Mouse (Mus musculus): ENCODE results near the gene Spg20. TPM values are rescaled to one million over a fixed set of nuclear protein-coding genes. Genes with fewer than 3 reads are reported as not detected.

Gene Spg20
- total RNA-seq, 2 experiments from 2014 or later, result 40.3 to 40.9 TPM

DNA sequence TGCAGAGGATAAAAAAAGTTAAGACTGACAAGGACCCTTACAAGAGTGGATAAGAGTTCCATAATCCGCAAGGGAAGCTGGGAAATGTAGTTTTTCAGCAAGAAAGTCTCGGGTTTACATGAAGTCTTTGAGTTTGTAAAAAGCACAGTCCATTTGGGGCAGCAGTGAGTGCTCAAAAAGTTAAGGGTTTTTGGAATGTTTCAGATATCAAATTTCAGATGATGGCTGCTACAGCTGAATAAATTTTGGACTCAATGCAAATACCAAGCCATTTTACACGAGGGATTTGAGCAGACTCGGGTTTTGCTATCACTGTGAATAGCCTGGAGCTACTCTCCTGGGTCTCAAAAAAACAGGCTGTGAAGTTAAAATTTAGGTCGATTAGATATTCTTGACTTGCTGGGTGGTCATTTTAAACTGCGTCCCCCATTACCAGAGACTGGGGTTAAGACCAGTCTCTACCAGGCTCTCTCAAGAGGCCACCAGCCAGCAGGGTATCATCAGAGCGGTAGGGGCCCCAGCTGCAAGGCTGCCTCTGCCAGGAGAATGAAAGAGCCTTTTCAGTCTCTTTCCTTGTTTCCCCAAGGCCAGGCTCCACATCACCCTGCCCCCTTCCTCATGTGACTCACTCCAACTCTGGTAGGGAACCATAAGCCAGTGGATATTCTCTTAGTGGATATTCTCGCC, 15.8 kb upstream of the Spg20 start:
- DNase-seq, result no peak

DNA sequence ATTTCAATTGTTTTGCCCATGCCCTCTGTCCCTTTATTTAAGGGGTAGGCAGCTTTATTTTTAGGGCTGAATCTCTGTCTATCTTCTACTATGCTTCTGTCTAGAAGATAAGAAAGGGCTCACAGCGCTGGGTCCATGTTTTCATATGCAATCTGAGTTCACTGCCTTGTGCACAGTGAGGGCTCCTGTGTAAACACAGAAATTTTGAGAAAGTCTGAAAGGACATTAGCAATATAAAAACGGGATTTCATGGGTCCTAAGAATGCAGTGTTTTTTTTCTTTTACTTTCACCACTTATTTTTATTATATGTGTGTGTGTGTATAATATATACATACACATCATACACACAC, 15.3 kb upstream of the Spg20 start:
- intact Hi-C loops (cut with DNase I), result no loop called here
- DNase-seq, result no peak

More for the DNA sequence above, 15.8 kb upstream of the Spg20 start:
- intact Hi-C loops (cut with DNase I), result no loop called here

GRCm38 (mm10) chr3:55097186-55097585, 14.7 kb upstream of the Spg20 start:
- intact Hi-C loops (cut with DNase I), result no loop called here
- no peak for DNase-seq

- intact Hi-C loops (cut with DNase I), result no loop called here
- no peak for DNase-seq
These were observed 13.9 kb upstream of the Spg20 start for GRCm38 (mm10) chr3:55098014-55098413.

DNA sequence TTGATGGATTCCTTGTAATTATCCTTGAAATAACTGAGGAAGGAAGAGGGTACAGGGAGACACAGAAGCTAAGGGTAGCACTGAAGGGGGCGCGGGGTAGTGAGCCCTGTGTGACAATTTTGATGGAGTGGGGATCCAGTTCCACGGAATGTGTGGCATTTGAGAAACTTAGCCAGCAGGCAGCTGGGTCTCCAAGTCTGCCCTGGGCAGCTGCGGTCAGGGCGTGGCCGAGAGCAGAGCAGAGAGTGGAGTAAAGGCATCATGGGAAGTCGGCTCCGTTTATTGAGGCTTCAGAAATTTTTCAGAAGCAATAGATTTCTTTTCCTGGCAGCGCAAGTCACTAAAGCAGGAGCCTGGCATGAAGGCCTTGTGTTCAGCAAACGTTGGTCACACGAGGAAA, 12.9 kb upstream of the Spg20 start:
- DNase-seq, result no peak
- intact Hi-C loops (cut with DNase I), result no loop called here

- no peak for DNase-seq
These were observed 10.8 kb upstream of the Spg20 start for GRCm38 (mm10) chr3:55101092-55101491.

DNA sequence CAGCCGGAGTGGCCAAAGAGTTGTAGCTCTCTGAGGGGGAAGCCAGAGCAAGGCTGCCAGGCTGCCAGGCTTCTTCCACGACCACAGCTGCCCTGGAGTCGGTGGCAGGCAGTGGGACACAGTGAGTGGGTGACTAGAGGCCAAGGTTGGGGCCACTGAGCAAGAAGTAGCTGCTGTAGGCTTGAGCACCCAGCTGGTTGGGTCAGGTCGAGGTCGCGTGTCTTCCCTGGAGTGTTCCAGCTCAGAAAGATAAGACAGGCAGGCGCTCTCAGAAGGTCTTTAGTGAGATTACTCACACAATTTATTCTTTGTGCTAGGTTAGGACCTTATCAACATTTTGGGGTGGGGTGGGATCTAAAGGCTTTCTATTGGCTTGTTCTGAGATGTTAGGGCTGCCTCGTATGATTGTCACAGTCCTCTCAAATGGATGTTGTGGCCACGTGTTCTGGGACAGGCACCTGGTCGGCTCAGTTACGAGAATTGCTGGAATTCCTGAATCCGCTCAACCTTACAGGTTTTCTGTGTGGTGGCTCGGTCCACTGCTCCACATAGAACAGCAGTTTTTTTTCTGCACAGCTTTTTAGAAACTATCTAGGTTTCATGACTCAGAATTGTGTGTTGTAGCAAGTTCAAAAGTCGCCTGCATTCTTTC, 6.4 kb upstream of the Spg20 start:
- DNase-seq, result no peak
- intact Hi-C loops (cut with DNase I), result no loop called here

More at GRCm38 (mm10) chr3:55101092-55101491, 10.8 kb upstream of the Spg20 start:
- intact Hi-C loops (cut with DNase I), result no loop called here

DNA sequence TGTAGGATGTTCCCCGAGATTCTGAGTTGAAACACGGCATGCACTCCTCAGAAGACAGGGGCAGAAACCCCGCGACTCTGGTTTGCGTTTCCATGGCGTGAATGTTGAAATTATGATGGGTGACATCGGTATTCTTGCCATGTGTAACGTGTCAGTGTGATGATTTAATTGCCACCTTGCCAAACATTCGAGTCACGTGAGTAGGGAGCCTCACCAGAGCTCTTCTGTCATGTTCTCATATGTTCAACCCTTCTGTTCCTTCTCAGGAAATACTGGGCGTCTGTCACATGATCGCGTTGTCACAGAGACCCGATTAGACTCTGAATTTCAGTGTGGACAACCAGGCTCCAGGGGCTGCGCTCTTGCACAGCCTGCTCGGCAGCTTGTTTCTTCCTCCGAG, 5.9 kb upstream of the Spg20 start:
- intact Hi-C loops (cut with DNase I), result no loop called here
- no peak for DNase-seq

DNA sequence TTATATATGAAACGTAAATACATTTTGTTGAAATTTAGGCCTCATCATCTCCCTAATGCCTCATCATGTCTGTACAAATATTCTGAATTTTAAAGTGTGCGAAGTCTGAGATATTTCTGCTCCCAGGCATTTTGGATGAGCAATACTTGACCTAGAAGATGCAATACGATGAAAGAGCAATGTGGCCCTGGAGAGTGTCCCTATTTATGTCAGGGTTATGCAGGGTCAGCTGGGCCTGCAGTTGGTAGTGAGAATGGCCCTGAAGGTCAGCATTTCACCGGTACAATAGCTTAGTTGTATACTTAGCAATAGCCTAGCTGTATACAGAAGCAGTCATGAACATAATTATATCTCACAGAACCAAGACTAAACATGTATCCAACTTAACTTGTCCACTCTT, 2.8 kb upstream of the Spg20 start:
- intact Hi-C loops (cut with DNase I), result no loop called here
- DNase-seq, result no peak

DNA sequence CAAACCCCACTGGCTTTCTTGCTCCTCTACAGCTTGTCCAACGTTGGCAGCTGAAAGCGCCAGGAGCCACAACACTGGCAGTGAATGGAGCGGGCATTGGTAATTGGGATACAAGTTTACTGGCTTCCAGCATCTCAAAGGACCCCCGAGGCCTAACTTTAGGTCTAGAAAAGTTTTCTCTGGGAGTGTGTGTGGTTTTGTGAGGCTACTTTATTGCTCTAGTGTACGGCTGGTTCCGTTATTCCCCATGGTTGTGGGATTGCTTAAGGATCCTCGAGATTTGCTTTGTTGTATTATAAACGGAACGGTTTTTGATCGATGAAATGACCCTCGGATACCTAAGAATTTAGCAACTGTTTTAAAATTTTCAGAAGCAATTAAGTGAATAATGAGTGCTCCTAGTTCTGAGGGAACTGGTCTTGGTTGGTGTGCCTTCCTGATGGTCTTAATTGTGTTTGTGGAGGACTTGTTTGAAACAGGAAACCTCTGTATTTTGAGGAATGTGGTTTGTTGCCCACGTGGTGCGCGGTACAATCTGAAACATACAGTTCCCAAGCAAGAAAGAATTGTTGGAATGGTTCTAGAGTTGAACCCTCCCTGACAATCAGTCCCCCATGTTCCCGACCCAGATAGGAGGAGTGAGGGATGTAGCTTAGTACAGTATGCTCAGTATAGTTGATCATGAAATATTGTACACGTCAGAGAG, 955 bp downstream of the Spg20 start:
- intact Hi-C loops (cut with DNase I), result loop anchor here (1.0 kb wide), 1 partner anchor 33 kb away; no protein-coding TSS in a partner anchor
- no peak for DNase-seq

DNA sequence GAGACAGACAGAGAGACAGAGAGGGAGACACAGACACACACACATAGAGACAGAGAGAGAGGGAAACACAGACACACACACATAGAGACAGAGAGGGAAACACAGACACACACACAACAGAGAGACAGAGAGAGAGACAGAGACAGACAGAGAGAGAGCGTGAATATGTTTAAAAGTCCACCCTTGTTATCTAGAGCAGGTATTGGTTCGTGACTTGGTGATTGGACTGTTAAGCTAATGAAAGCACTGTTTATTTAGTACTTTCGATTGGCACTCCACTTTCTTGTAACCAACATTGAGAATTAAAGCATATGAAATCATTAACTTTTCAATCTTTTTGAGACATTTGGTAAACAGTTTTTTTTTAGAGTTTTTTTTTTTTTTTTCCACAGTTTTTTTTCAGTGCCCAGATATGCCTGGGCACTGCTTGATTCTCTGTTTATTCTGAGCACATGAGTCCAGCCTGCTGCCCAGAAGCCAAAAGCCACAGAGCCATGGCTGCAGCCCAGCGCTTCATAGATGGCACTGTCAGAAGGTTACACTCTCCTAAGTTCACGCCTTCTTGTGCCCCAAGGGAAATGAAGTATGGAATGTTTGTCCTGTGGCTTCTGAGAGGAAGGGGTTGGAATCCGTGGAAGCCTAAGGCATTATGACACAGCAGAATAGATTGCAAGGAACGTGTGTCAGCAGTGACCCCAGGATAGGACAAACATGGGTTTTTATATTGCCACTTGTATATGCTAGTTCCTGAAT, 2.6 kb downstream of the Spg20 start:
- intact Hi-C loops (cut with DNase I), result no loop called here
- DNase-seq, result peak; percentile 26 to 34

- intact Hi-C loops (cut with DNase I), result no loop called here
These were observed 3.2 kb downstream of the Spg20 start for GRCm38 (mm10) chr3:55115071-55115470.

GRCm38 (mm10) chr3:55115989-55116388, 4.1 kb downstream of the Spg20 start:
- intact Hi-C loops (cut with DNase I), result no loop called here
- peak in 1 of 2 experiments; percentile 22 for DNase-seq

More at GRCm38 (mm10) chr3:55115071-55115470, 3.2 kb downstream of the Spg20 start:
- DNase-seq, result no peak

DNA sequence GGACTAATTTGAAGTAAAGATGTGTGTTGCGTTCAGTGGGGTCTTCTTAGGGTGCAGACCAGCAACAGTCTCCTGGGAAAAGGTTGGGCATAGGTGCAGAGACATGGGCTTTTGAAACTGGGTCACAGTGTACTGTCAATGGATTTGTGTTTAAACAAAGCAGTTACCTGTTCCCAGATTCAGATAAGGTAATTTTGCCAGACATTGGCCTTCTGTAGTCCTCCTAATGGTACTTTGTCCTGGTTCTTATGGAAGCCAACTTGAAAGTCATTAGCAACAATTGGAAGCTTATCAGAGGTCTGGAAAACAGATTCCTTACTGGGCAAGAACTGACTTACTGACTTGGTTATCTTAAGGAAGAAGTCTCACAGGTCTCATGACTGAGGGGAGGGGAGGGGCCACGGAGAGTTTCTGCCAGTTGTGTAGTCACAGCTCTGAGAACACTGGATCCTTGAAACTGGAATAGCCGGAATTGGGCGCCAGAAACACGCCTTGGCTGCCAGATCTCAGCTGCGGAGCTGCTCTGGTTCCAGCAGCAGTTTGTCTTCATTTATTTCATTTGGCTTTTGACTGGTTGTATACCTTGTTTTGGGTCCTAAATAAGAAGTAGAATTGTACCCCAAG, 7.5 kb downstream of the Spg20 start:
- intact Hi-C loops (cut with DNase I), result no loop called here
- peak; percentile 41 to 56 for DNase-seq

- no peak for DNase-seq
- intact Hi-C loops (cut with DNase I), result no loop called here
These were observed 10.5 kb downstream of the Spg20 start for GRCm38 (mm10) chr3:55122336-55122870.

DNA sequence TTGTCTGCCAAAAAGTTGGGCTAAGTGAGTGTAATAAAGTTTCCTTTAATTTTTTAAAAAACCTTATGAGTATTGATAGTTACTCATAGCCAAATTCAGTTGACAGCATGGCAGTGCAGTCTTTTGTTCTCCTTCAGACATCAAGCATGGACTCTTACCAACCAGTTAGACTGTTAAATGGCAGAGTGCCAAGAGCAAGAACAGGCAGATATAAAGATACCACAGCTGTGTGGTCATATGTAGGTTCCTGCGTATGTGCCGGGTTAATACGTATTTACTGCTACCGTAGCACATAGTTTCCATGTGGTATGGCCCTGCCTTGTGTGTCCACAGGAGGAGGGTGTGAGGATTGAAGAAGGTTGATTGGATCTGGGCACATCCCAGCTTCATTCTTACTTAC, 11.2 kb downstream of the Spg20 start:
- intact Hi-C loops (cut with DNase I), result no loop called here
- no peak for DNase-seq

DNA sequence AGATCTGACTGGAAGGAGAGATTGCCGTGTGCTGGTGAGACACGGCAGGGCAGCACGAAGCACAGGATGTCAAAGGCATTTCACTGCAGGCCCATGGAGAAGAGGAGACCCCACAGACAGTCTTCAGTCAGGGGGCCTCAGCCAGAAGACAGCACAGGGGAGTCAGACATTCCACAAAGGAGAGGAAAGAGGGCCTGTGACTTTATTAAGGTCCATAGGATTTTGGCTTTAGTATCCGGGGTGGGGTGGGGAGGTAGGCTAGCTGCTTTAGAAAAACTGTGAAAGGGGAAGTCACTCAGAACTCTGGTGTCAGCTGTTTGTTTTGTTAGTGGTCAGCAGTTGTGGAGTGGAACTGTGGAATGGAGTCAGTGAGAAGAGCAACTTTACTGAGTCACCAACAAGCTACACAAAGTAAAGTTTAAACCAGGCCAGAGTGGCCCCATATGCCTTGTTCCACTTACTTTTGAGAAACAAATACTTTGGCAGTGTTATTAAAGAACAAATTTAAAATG, 17.3 kb downstream of the Spg20 start:
- intact Hi-C loops (cut with DNase I), result no loop called here
- no peak for DNase-seq

GRCm38 (mm10) chr3:55131576-55132233, 19.8 kb downstream of the Spg20 start:
- intact Hi-C loops (cut with DNase I), result no loop called here
- no peak for DNase-seq

- intact Hi-C loops (cut with DNase I), result no loop called here
- DNase-seq, result no peak
These were observed 25.1 kb downstream of the Spg20 start, which contains the start of gene Ccdc169 for GRCm38 (mm10) chr3:55137039-55137438. Gene Ccdc169 (plus strand): TSS chr3:55137339.
